Mouse (Mus musculus) kidney, adult 2 months (tissue): Measurements from ENCODE around the gene P2rx4. TPM values are rescaled to one million over a fixed set of nuclear protein-coding genes. Genes with fewer than 3 reads are reported as not detected.
"Not testable (repeated sequence)": the region's sequence is repeated elsewhere in the genome, so short reads cannot be mapped to it uniquely, and the experiment has no call there.

Experiments used
- DNase-seq: peaks from one replicate; pipeline ENCODE4 v3.0.0; 2021
- H3K27ac ChIP-seq: fragments of 200-500 bp; 2 replicates; pipeline ENCODE4 v1.5.1; 2012; ENCODE audit warnings: low read depth, low read length, control low read depth, inconsistent platforms; ENCODE audit not compliant: insufficient read depth
- H3K27me3 ChIP-seq: fragments of 200-500 bp; replicated peaks from 2 replicates; pipeline ENCODE4 v1.6.1; 2012; ENCODE audit warnings: mild to moderate bottlenecking, moderate library complexity, low read length, inconsistent platforms; ENCODE audit not compliant: control insufficient read depth, insufficient read depth
- H3K36me3 ChIP-seq: fragments of 200-500 bp; 2 replicates; pipeline ENCODE4 v1.6.1; 2012; ENCODE audit warnings: mild to moderate bottlenecking, moderate library complexity, low read length, inconsistent platforms; ENCODE audit not compliant: control insufficient read depth, insufficient read depth
- H3K4me1 ChIP-seq: fragments of 200-500 bp; 2 replicates; pipeline ENCODE4 v1.6.1; 2011; ENCODE audit warnings: low read length; ENCODE audit not compliant: control insufficient read depth, insufficient read depth
- H3K4me3 ChIP-seq: fragments of 200-500 bp; 2 replicates; pipeline ENCODE4 v1.5.1; 2011; ENCODE audit warnings: mild to moderate bottlenecking, low read depth, low read length, control low read depth; ENCODE audit not compliant: insufficient read depth
- CTCF ChIP-seq: fragments of 200-500 bp; conservative IDR thresholded peaks from 2 replicates; pipeline ENCODE4 v1.5.1; 2011; ENCODE audit warnings: low read depth, mild to moderate bottlenecking, control low read depth, low read length, moderate library complexity, mixed read lengths; ENCODE audit not compliant: insufficient read depth, insufficient read length
- POLR2A ChIP-seq: fragments of 200-500 bp; IDR thresholded peaks from one replicate; pipeline ENCODE4 v1.6.1; 2011; ENCODE audit warnings: low read depth, low read length, control low read depth
- WGBS: fragments of 180-500 bp; shearing (Covaris S2); methylation state at CpG from one replicate; pipeline ENCODE4 v1.1.7; 2018; 5-methylcytosine and 5-hydroxymethylcytosine counted together
- polyA plus RNA-seq: library from polyadenylated mRNA; depleted of rRNA; stranded (reverse); fragments of >200 nt; gene quantifications from 2 replicates; pipeline ENCODE4 v1.2.3, GENCODE M21; 2012; rRNA removed

P2rx4 gene
- polyA plus RNA-seq = 81.6 and 87.7 TPM in 2 replicates

DNA sequence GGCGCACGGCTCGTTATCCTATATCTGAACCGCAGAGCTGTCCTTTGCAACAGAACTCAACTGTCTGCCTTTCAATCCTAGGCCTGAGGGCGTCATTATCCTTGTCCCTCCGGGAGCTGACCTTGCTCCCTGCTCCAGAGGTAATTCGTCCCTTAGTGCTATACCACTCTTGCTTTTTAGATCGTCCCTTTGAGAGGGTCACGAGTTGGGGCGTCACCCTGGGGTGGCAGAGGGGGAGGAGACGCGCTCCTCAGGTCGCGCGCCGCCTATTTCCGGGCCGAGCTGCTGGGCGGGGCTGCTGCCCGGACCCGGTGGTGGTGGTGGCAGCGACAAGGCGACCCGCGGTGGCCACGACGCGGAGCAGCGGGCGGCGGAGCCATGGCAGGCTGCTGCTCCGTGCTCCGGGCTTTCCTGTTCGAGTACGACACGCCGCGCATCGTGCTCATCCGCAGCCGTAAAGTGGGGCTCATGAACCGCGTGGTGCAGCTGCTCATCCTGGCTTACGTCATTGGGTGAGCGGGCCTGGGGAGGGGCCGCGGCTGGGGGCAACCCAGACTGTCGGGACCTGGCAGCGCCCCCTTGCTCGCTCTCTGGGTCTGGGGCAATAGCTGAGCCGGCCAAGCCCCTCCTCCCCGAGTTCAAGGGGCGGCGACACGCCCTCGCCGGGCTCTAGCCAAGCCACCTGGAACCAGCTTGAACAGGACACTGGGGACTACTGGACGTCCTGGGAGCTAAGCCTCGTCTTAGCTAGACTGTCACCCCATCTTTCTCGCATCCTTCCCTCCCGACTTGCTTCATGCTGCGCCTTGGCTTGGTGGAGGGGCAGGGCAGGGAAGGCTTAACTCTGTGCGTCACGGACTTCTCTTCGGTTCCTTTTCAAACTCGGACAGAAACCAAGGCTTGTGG lies at the start of gene P2rx4:
Gene P2rx4 (plus strand): TSS at position 269 of the 906 bp plus-strand sequence.
- H3K27ac ChIP-seq = peak within 1 kb of the TSS; percentile 69
- peak within 1 kb of the TSS; percentile 78 for H3K4me3 ChIP-seq
- peaks cover 4% of the 10 kb centered on the region; the same call in 1 of the 2 replicates for H3K4me1 ChIP-seq
- WGBS = under 1% methylated on average over 66 of the region's 66 CpGs
- TF ChIP-seq POLR2A (peak; percentile 46), CTCF (no peak)
- H3K27me3 ChIP-seq = no peaks in the 10 kb centered on the region
- DNase-seq = peak; percentile 90
- H3K36me3 ChIP-seq = no peaks in the 10 kb centered on the region

- no peak for TF ChIP-seq POLR2A
- TF ChIP-seq CTCF = no peak
- peak; percentile 65 for DNase-seq
- WGBS = 86% methylated on average over 6 of the region's 6 CpGs
- Histone ChIP-seq H3K4me3 (no peak overlapping the region), H3K27ac (no peak overlapping the region), H3K36me3 (no peaks in the 10 kb centered on the region), H3K4me1 (no peaks in the 10 kb centered on the region), H3K27me3 (no peaks in the 10 kb centered on the region)
Measured at GRCm38 (mm10) chr5:122662501-122662900, 44.8 kb upstream of the P2rx4 start.

DNA sequence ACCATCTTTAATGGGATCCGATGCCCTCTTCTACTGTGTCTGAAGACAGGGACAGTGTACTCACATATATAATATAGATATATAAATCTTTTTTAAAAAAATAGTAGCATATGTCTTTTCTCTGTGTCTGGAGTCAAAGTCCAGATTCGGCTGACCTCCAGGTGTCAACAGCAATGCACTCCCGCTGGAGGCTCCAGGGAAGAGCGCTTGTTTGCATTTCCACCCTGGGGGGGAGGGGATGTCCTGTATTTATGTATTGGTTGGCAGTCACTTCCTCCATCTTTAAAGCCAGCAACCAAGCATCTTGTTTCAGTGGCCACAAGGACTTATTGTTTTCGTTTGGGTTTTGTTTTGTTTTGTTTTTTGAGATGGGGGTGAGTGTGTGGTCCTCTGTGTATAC lies 42.3 kb upstream of the P2rx4 start:
- H3K27ac ChIP-seq = no peak overlapping the region
- H3K36me3 ChIP-seq = no peaks in the 10 kb centered on the region
- H3K4me1 ChIP-seq = no peaks in the 10 kb centered on the region
- H3K27me3 ChIP-seq = no peaks in the 10 kb centered on the region
- WGBS = 59% methylated on average over 5 of the region's 5 CpGs
- no peak for DNase-seq
- no peak overlapping the region for H3K4me3 ChIP-seq
- no peak for TF ChIP-seq CTCF
- TF ChIP-seq POLR2A = no peak

GRCm38 (mm10) chr5:122668981-122669897 lies 38.1 kb upstream of the P2rx4 start:
- Histone ChIP-seq H3K27ac (peak overlapping the region; percentile 69; the same call in 1 of the 2 replicates), H3K4me3 (no peak overlapping the region), H3K4me1 (no peaks in the 10 kb centered on the region), H3K36me3 (no peaks in the 10 kb centered on the region), H3K27me3 (no peaks in the 10 kb centered on the region)
- DNase-seq = peak; percentile 28
- TF ChIP-seq POLR2A = no peak
- TF ChIP-seq CTCF = no peak
- WGBS = 50% methylated on average over 15 of the region's 15 CpGs

- H3K4me3 ChIP-seq = not testable (repeated sequence)
- 74% methylated on average over 7 of the region's 7 CpGs for WGBS
Measured at GRCm38 (mm10) chr5:122671641-122672040, 35.7 kb upstream of the P2rx4 start.

GRCm38 (mm10) chr5:122672298-122672697 lies 35.0 kb upstream of the P2rx4 start:
- H3K36me3 ChIP-seq = no peaks in the 10 kb centered on the region
- H3K4me3 ChIP-seq = no peak overlapping the region
- no peak for TF ChIP-seq CTCF
- TF ChIP-seq POLR2A = no peak
- 82% methylated on average over 5 of the region's 5 CpGs for WGBS
- DNase-seq = no peak
- H3K4me1 ChIP-seq = no peaks in the 10 kb centered on the region
- H3K27me3 ChIP-seq = no peaks in the 10 kb centered on the region
- H3K27ac ChIP-seq = no peak overlapping the region

More at GRCm38 (mm10) chr5:122671641-122672040, 35.7 kb upstream of the P2rx4 start:
- peak; percentile 33 for DNase-seq
- not testable (repeated sequence) for H3K27me3 ChIP-seq, H3K36me3 ChIP-seq, H3K27ac ChIP-seq, H3K4me1 ChIP-seq
- TF ChIP-seq CTCF = peak; percentile 33; the same call in 1 of the 2 replicates

- no peaks in the 10 kb centered on the region for H3K27me3 ChIP-seq
- TF ChIP-seq POLR2A (no peak), CTCF (no peak)
- DNase-seq = no peak
- no peak overlapping the region for H3K4me3 ChIP-seq
- H3K27ac ChIP-seq = no peak overlapping the region
- no peaks in the 10 kb centered on the region for H3K4me1 ChIP-seq
- H3K36me3 ChIP-seq = no peaks in the 10 kb centered on the region
- 67% methylated on average over 8 of the region's 8 CpGs for WGBS
Measured at GRCm38 (mm10) chr5:122676002-122676401, 31.3 kb upstream of the P2rx4 start.
